Mouse (Mus musculus): Measurements from ENCODE around the gene Rgs8. TPM values are rescaled to one million over a fixed set of nuclear protein-coding genes. Genes with fewer than 3 reads are reported as not detected.

Rgs8 gene
- total RNA-seq, 1 experiment from 2014 or later = not detected

GRCm38 (mm10) chr1:153669728-153670127, 16.9 kb downstream of the Rgs8 start:
- no peak for ATAC-seq (replicated peaks; ENCODE audit: insufficient number of reproducible peaks, low FRiP score, low TSS enrichment, poor library complexity, severe bottlenecking)

DNA sequence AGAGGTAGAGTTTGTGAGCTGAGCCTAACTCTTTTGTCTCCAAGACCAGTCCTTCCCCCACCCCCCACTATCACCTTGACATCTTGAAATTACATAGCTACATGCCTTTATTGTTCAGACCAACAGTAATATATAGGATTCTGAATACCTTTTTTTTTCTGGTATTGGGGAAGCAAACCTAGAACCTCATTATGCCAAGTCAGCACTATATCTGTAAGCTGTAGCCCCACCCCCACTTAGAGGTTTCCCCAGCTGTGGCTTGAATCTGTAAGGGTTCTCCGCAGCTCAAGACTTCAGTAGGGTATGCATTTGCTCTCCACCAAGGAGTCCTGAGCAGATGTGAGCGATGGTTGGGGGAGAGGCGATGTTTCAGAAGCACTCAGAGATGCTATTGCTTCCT, 18.5 kb downstream of the Rgs8 start:
- ATAC-seq (replicated peaks; ENCODE audit: insufficient number of reproducible peaks, low FRiP score, low TSS enrichment, poor library complexity, severe bottlenecking) = no peak

DNA sequence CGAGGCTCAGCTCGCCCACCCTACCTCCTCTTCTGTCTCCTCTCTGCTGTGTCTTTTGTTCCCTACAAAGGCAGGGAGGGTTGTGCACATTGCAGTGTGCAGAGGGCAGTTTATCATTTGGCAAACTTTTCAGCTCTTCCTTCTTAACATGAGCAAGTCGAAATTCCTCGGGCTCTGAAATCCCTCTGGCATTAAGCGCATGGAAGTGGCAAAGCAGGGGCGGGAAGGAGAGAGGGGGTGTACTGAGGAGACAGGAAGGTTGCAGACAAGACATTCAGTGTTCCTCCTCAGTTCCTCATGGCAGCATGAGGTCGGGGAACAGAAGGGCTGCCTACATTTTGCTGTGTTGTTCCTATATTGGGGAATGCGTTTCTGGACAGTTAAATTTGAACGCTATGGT, 19.9 kb downstream of the Rgs8 start:
- no peak for ATAC-seq (replicated peaks; ENCODE audit: insufficient number of reproducible peaks, low FRiP score, low TSS enrichment, poor library complexity, severe bottlenecking)

GRCm38 (mm10) chr1:153673900-153674299, 21.1 kb downstream of the Rgs8 start:
- no peak for ATAC-seq (replicated peaks; ENCODE audit: insufficient number of reproducible peaks, low FRiP score, low TSS enrichment, poor library complexity, severe bottlenecking)

- no peak for ATAC-seq (replicated peaks; ENCODE audit: insufficient number of reproducible peaks, low FRiP score, low TSS enrichment, poor library complexity, severe bottlenecking)
Measured at GRCm38 (mm10) chr1:153675591-153675990, 22.8 kb downstream of the Rgs8 start.

- ATAC-seq (replicated peaks; ENCODE audit: insufficient number of reproducible peaks, low FRiP score, low TSS enrichment, poor library complexity, severe bottlenecking) = no peak
Measured at GRCm38 (mm10) chr1:153677635-153678034, 24.8 kb downstream of the Rgs8 start.

GRCm38 (mm10) chr1:153679147-153679546, 26.3 kb downstream of the Rgs8 start:
- no peak for ATAC-seq (replicated peaks; ENCODE audit: insufficient number of reproducible peaks, low FRiP score, low TSS enrichment, poor library complexity, severe bottlenecking)

- ATAC-seq (replicated peaks; ENCODE audit: insufficient number of reproducible peaks, low FRiP score, low TSS enrichment, poor library complexity, severe bottlenecking) = no peak
Measured at GRCm38 (mm10) chr1:153679653-153680052, 26.8 kb downstream of the Rgs8 start.

DNA sequence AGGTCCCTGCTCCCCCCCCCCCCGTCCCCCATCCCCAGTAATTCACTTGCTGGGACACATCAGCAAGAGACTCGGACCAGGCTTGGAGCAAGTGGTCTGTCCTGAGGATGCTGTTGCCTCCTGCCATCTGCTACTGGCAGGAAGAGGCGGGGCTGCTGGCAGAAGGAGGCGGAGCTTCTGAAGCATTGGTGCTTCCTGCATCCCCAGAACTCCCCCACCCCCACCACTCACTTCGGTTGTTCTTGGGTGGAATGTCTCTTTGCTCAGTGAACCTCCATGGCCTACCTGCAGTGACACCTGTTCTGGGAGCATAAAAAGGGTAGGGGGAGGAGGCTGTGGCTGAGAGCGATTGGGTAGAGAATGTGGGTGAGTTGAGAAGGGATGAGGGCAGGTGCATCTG, 27.5 kb downstream of the Rgs8 start:
- ATAC-seq (replicated peaks; ENCODE audit: insufficient number of reproducible peaks, low FRiP score, low TSS enrichment, poor library complexity, severe bottlenecking) = no peak

- ATAC-seq (replicated peaks; ENCODE audit: insufficient number of reproducible peaks, low FRiP score, low TSS enrichment, poor library complexity, severe bottlenecking) = no peak
Measured at GRCm38 (mm10) chr1:153681036-153681435, 28.2 kb downstream of the Rgs8 start.

DNA sequence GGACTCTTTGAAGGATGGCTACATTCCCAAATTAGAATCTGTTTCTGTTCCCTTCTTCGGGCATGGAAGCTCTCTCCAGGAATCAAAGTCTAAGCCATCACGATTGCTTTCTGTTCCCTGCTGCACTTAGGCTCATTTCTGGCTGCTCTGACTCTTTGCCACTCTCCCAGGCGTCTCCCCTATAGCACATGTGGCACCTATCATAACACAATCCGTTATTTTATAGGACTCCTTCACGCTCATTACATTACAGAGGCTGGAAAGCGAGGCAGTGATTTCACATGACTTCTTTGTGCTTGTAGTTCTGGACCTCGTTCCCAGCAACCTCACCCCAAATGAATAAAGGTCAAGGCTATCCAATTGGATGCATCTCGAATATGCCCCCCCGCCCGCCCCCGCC, 30.4 kb downstream of the Rgs8 start:
- no peak for ATAC-seq (replicated peaks; ENCODE audit: insufficient number of reproducible peaks, low FRiP score, low TSS enrichment, poor library complexity, severe bottlenecking)

DNA sequence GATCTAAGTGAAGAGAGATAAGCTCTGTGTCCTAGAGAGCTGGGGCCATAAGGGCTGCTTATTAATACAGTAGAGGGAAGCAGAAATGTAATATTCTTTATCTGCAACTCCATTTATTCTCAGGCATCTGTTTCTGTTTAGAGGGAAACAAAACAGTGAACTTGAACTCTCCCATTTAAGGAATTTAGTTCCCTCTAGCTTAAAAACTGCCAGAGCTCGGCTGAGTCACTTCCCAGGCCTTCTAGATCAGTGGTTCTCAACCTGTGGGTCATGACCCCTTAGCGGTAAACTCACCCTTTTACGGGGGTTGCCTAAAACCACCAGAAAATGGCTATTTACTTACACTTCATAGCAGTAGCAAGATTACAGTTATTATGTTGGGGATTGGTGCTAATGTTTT, 32.8 kb downstream of the Rgs8 start:
- no peak for ATAC-seq (replicated peaks; ENCODE audit: insufficient number of reproducible peaks, low FRiP score, low TSS enrichment, poor library complexity, severe bottlenecking)

DNA sequence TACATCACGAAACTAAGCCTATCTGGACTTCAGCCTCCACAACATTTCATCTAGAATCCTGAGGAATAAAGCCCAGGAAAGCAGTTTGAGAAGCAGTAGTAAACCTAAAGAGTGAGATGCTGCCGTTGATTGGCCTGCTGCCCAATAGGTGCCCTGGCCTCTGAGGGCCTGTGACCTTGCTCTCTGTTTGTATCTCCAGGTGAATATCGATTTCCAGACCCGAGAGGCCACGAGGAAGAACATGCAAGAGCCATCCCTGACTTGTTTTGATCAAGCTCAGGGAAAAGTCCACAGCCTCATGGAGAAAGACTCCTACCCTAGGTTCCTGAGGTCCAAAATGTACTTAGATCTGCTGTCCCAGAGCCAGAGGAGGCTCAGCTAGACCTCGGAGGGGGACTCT, 39.7 kb downstream of the Rgs8 start:
- ATAC-seq (replicated peaks; ENCODE audit: insufficient number of reproducible peaks, low FRiP score, low TSS enrichment, poor library complexity, severe bottlenecking) = no peak

DNA sequence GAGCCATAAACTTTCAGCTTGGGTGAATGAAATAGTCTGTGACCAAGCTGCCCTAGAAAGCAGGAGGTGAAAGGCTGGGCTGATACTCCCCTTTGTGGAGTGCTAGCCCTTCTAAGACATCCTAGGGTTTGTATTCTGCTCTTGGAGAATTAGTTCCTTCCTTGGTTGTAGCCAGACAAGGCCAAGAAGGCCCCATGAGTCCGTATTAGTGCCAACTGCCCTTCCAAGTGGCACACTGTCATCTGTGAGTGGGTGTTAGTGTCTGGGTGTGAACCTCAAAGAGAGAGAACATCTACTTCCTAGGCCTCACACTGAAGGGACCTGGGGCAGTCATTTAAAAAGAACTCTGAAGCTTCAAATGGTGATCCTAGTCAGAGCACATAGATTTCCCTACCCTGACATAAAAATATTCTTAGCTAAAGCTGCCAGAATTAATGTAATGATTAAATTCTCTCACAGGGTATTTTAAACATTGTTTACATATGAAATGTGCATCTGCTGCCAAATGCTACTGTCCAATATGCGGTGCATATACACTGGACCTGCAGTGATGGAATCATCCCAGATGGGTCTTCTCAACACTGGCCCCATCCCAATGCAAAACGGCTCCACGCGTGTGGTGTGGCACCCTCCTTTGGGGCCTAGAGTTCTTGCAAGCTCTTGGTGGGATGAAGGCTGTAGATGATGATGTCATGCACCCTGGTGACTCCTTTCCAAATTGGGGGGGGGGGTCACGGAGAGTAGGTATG, 41.7 kb downstream of the Rgs8 start:
- ATAC-seq (replicated peaks; ENCODE audit: insufficient number of reproducible peaks, low FRiP score, low TSS enrichment, poor library complexity, severe bottlenecking) = no peak

- ATAC-seq (replicated peaks; ENCODE audit: insufficient number of reproducible peaks, low FRiP score, low TSS enrichment, poor library complexity, severe bottlenecking) = no peak
Measured at GRCm38 (mm10) chr1:153695398-153695797, 42.6 kb downstream of the Rgs8 start.

DNA sequence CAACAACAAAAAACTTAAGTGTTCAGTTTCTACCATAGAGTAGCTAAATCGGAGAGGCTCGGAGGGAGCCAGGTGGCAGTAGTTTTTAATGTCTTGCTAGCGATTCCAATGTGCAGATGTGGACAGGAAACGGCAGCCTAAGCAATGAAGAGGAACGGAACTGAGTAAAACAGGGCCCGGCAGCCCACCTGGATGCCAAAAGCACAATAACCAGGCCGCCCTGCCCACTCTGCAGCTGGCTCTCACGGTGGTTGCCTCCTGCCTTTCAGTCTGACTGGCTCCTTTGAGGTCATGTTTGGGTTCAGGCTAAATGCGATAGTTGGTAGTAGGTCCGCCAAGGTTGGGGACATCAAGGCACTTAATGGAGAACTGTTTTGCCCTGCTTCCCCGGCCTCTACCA, 43.3 kb downstream of the Rgs8 start:
- ATAC-seq (replicated peaks; ENCODE audit: insufficient number of reproducible peaks, low FRiP score, low TSS enrichment, poor library complexity, severe bottlenecking) = no peak

DNA sequence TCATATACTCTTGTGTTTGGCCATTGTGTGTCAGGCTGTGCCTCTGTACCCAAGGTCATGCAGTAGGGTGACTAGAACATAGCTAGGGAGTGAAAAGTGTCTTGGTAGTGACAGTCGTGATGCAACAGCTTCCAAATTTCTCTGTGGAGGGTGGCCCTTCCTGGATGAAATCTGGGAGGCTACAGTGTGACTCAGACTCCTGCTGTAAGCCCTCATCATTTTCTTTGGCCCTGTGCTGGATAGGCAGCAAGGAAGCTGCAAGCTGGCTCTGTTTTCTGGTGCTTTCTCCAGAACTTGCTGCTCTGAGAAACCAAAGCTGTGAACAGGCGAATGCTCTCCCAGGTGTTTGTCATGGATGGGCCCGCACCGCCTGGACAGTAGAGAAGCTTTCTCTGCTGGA, 43.7 kb downstream of the Rgs8 start:
- no peak for ATAC-seq (replicated peaks; ENCODE audit: insufficient number of reproducible peaks, low FRiP score, low TSS enrichment, poor library complexity, severe bottlenecking)

DNA sequence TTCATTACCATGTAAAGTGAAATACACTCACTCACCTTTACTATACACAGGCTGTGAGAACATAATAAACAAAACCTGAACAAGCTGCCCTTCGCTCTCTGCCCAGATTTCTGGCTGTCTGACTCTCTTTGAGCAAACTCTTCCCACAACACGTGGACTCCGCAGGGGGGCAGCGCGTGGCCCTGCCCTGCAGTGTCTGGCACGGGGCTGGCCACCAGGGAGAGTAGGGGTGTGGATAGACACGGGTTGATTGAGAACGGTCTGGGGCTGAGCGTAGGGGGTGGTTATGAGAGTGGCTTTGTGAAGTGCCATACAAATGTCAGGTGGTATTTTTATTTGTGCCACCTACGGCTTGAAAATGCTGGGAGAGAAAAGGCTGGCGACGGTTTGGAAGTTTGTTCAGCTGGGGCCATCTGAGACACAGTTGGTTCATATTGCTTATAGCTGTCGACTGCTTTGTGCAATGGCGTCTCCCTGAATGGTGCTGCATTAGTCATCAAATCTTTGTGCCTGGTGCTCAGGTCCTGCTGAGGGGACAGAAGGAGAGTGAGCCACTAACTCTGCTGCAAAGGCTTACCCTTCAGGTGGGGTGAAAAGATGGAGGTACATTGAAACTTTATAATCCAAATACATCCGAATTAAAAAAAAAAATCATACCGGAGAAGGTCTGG, 44.9 kb downstream of the Rgs8 start:
- ATAC-seq (replicated peaks; ENCODE audit: insufficient number of reproducible peaks, low FRiP score, low TSS enrichment, poor library complexity, severe bottlenecking) = no peak

DNA sequence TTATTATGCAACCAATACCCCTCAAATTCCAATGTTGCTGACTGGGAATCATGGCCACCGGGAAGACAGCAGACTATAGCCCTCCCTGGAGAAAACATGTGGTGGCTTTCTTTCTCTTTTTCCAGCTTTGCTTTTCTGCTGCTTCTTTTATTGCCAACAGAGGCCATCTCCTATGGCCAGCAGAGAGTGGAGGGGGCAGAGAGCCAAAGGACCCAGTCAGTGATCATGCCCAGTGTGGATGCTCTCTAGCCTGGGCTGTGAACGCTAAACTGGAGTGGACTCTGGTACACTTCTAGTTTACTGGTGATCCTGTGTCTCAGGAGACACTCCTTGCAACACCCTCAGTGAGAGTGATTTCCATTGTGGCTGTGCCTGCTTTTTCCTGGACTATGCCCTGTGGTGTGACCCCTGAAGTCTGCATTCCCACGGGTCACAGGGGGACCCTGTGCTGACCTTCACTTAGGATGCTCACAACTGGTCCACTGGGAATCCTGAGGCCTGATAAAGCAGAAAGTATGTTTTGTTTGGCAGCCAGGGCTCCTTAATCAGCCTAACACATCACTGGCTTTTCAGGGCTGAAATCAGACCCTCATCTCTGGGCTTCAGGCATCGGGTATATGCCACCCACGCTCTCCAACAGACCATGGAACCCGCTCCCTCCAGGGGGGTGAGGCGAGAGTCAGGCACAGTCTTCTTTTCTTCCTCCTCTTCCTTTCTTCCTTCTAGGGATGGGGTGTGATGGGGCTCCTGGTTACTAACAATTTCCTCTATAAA, 45.7 kb downstream of the Rgs8 start:
- ATAC-seq (replicated peaks; ENCODE audit: insufficient number of reproducible peaks, low FRiP score, low TSS enrichment, poor library complexity, severe bottlenecking) = no peak

All from monocyte, adult 5-6 weeks (primary cell).